Comparison of ENCODE assay signal across 20 mouse cellular contexts in genomic region chr12:109074106-109074505, GRCm38 (mm10). TPM values are rescaled to one million over a fixed set of nuclear protein-coding genes. Genes with fewer than 3 reads are reported as not detected.
DNase-seq lines count a peak whose midpoint lies in the region; ATAC-seq and TF ChIP-seq lines count a peak whose summit lies in the region.
"Had no signal": no experiment of that assay in that cellular context is flagged by ENCODE, and none has a peak within 500 bp of the region (broad histone marks: within the 10 kb centered on the region; RNA-seq: fewer than 3 reads in every experiment).

No protein-coding gene starts in this region.

- H3K27me3 ChIP-seq in thymus, adult 2 months (ENCODE audit: control insufficient read depth, insufficient read depth, low read length): no peaks in the 10 kb centered on the region

- TF ChIP-seq POLR2A in lung, adult 2 months (IDR thresholded peaks at IDR 0.05; ENCODE audit: borderline replicate concordance, extremely low read depth, low read depth, low read length): no peak
- TF ChIP-seq POLR2A in thymus, adult 2 months (IDR thresholded peaks at IDR 0.05; ENCODE audit: control insufficient read depth, extremely low read depth, insufficient read depth, low read length, poor library complexity): no peak

- H3K4me3 ChIP-seq in lung, adult 2 months (replicated peaks; ENCODE audit: extremely low read depth, low read depth, low read length): no peak overlapping the region
- H3K4me3 ChIP-seq in thymus, adult 2 months (ENCODE audit: control insufficient read depth, insufficient read depth, low read length): no peak overlapping the region
- H3K4me3 ChIP-seq: embryonic facial prominence, embryonic 13.5 days; forebrain, embryonic 13.5 days; heart, embryonic 12.5 days; hindbrain, embryonic 10.5 days had no signal

- ATAC-seq in common myeloid progenitor, adult 5-6 weeks (replicated peaks; ENCODE audit: low read depth, poor library complexity, severe bottlenecking): peak; percentile 29; the same call in 1 of the 2 replicates
- ATAC-seq in neutrophil, adult 5-6 weeks (ENCODE audit: extremely low read depth, insufficient number of reproducible peaks, low FRiP score, poor library complexity, severe bottlenecking): peak; percentile 24; the same call in 1 of the 2 replicates
- ATAC-seq: CD4-positive, CD25-positive, alpha-beta regulatory T cell, adult 4 months; forebrain, embryonic 13.5 days; forebrain, postnatal 0 days had no signal

- TF ChIP-seq CTCF in lung, adult 2 months (IDR thresholded peaks at IDR 0.05; ENCODE audit: insufficient read depth, low read length): no peak
- TF ChIP-seq CTCF in thymus, adult 2 months (IDR thresholded peaks at IDR 0.05; ENCODE audit: borderline replicate concordance, control insufficient read depth, extremely low read depth, insufficient read depth, low read length, poor library complexity): no peak

- peak; percentile 12 for DNase-seq in lung, postnatal 25 days (ENCODE audit: low spot score)
- DNase-seq in lung, adult 2 months: no peak
- DNase-seq in B cell, adult 2 months: peak; percentile 57 to 65
- DNase-seq in thymus, adult 2 months: no peak
- DNase-seq in kidney, postnatal 4 days: no peak
- DNase-seq: adrenal gland, adult 8-10 months; adrenal gland, postnatal 36 days; cerebellum, adult 2 months; cerebellum, postnatal 10 days; forebrain, postnatal 0 days; gastrocnemius, postnatal 14 days had no signal

- no peaks in the 10 kb centered on the region for H3K4me1 ChIP-seq in lung, adult 2 months (ENCODE audit: control insufficient read depth, insufficient read depth, low read length)
- peaks cover 25% of the 10 kb centered on the region for H3K4me1 ChIP-seq in thymus, adult 2 months (replicated peaks; ENCODE audit: control insufficient read depth, insufficient read depth, low read length)
- H3K4me1 ChIP-seq: embryonic facial prominence, embryonic 13.5 days; heart, embryonic 12.5 days had no signal

- no peaks in the 10 kb centered on the region for H3K36me3 ChIP-seq in thymus, adult 2 months (ENCODE audit: control insufficient read depth, insufficient read depth, low read length)
- H3K36me3 ChIP-seq: embryonic facial prominence, embryonic 13.5 days; G1E; heart, embryonic 12.5 days; hindbrain, embryonic 10.5 days had no signal

- 65% methylated on average over 6 of the region's 6 CpGs for WGBS in lung, adult 2 months
- WGBS in thymus, adult 2 months: 12% methylated on average over 6 of the region's 6 CpGs

- H3K27ac ChIP-seq in thymus, adult 2 months (ENCODE audit: control insufficient read depth, insufficient read depth, low read length): no peak overlapping the region
- H3K27ac ChIP-seq: embryonic facial prominence, embryonic 13.5 days; forebrain, embryonic 13.5 days; hindbrain, embryonic 10.5 days; hindbrain, embryonic 14.5 days had no signal

RNA-seq across cellular contexts. Expression of gene Begain, which starts 6.1 kb away (rescaled TPM):
- 7.1 and 8.3 TPM in 2 replicates for polyA plus RNA-seq in lung, adult 2 months (2012; rRNA removed)
- not detected in 2 replicates for total RNA-seq in common myeloid progenitor, adult 5-6 weeks (2017)
- 0.61 and 2.2 TPM in 2 replicates for total RNA-seq in neutrophil, adult 5-6 weeks (2017)
- 19.9 and 21.6 TPM in 2 replicates for polyA plus RNA-seq in thymus, adult 2 months (2012; rRNA removed)
- total RNA-seq: G1E had no signal
- polyA plus RNA-seq: G1E had no signal

Comparison
In these comparisons a context has a peak if more than half of its experiments do, and no peak if none do; other contexts are left out.
1. DNase-seq: peak in lung, postnatal 25 days (single experiment) and B cell, adult 2 months (2 of 2); none in lung, adult 2 months (single experiment), thymus, adult 2 months (single experiment) and kidney, postnatal 4 days (0 of 2).